Mouse (Mus musculus): ENCODE results near the gene Alox12. TPM values are rescaled to one million over a fixed set of nuclear protein-coding genes. Genes with fewer than 3 reads are reported as not detected.
A peak's percentile ranks its signal among the peaks of the same experiment; 100 is the strongest.

The Alox12 gene
- polyA plus RNA-seq, 1 experiment from 2014 or later: 14.8 TPM

- Histone ChIP-seq H3K4me3 (ENCODE audit: low read depth, low read length) (no peak overlapping the region; the same call in 1 of the 2 replicates), H3K27ac (ENCODE audit: low read length) (no peak overlapping the region), H3K4me2 (ENCODE audit: low read depth, low read length) (peak overlapping the region; percentile 51; the same call in 1 of the 2 replicates), H3K27me3 (ENCODE audit: control insufficient read depth, insufficient read depth, low read depth, low read length) (peaks cover 40% of the 10 kb centered on the region), H3K4me1 (ENCODE audit: control insufficient read depth, low read depth, low read length) (no peaks in the 10 kb centered on the region), H3K9me3 (replicated peaks; ENCODE audit: control insufficient read depth, low read length) (no peaks in the 10 kb centered on the region), H3K9ac (ENCODE audit: low read depth, low read length) (no peak overlapping the region), H3K36me3 (ENCODE audit: control insufficient read depth, insufficient read depth) (no peaks in the 10 kb centered on the region)
- ATAC-seq (ENCODE audit: low read depth): no peak
- WGBS (ENCODE audit: insufficient replicate concordance): 2% methylated on average over 18 of the region's 18 CpGs
Measured at GRCm38 (mm10) chr11:70254337-70254736, 816 bp downstream of the Alox12 start.

GRCm38 (mm10) chr11:70251853-70252252 is 3.3 kb downstream of the Alox12 start:
- Histone ChIP-seq H3K4me3 (ENCODE audit: low read depth, low read length) (no peak overlapping the region), H3K27ac (ENCODE audit: low read length) (no peak overlapping the region), H3K36me3 (ENCODE audit: control insufficient read depth, insufficient read depth) (no peaks in the 10 kb centered on the region), H3K27me3 (ENCODE audit: control insufficient read depth, insufficient read depth, low read depth, low read length) (peaks cover 40% of the 10 kb centered on the region), H3K9ac (ENCODE audit: low read depth, low read length) (no peak overlapping the region), H3K4me1 (ENCODE audit: control insufficient read depth, low read depth, low read length) (no peaks in the 10 kb centered on the region), H3K4me2 (ENCODE audit: low read depth, low read length) (no peak overlapping the region), H3K9me3 (replicated peaks; ENCODE audit: control insufficient read depth, low read length) (no peaks in the 10 kb centered on the region)
- WGBS (ENCODE audit: insufficient replicate concordance): 59% methylated on average over 8 of the region's 8 CpGs
- no peak for ATAC-seq (ENCODE audit: low read depth)

DNA sequence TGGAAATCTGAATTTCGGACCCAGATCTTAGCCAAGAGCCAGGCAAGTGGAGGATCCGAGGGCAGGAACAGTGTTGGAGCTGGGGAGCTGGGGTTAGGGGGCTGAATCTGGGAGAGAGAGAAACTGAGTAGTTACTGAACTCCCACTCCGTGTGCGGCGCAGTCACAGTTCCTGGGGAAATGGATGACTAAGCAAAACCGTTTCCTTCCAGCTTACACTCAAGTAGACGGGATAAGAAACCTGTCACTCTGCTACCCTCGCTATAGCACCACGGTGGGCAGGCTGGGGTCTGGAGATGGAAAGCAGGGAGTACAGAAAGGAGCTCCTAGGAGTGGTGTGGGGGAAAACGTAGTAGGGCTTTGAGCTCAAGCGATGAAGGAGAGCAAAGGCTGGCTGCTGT is 5.0 kb downstream of the Alox12 start:
- WGBS (ENCODE audit: insufficient replicate concordance): 23% methylated on average over 11 of the region's 11 CpGs
- H3K9me3 ChIP-seq (replicated peaks; ENCODE audit: control insufficient read depth, low read length): no peaks in the 10 kb centered on the region
- H3K4me1 ChIP-seq (ENCODE audit: control insufficient read depth, low read depth, low read length): no peaks in the 10 kb centered on the region

DNA sequence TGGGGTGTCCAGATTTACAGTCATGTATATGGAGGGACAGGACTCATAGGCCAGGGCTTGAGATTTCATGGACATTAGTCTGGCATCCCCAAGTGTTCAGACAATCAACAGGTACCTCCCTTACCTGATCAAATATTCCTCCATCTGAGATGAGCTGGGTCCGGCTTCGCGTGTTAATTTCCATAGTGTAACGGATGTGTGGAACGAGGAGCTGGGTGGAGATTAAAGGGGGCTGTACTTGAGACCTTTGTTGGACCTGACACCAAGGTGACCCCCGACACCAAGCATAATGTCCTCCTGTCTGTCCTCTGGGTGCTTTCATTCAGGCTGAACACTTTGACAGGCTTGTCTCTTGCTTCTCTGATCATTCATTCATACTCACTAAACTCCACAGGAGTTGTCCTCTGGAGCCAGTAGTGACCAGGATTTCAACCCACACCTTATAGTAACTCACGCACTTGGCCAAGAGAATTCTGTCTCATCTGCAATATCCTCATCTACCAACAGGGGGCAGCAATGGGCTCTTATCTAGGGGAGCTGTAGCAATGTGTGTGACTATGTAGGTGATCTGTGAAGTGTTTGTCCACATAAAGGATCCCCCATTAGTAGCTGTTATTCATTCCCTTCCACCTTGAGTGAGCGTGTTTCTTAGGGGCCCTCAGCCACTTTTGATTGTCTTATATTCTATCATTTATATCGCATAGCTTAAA is 7.9 kb downstream of the Alox12 start:
- Histone ChIP-seq H3K4me3 (ENCODE audit: low read depth, low read length) (no peak overlapping the region), H3K9me3 (replicated peaks; ENCODE audit: control insufficient read depth, low read length) (no peaks in the 10 kb centered on the region), H3K27me3 (ENCODE audit: control insufficient read depth, insufficient read depth, low read depth, low read length) (peaks cover 3% of the 10 kb centered on the region; the same call in 1 of the 2 replicates), H3K27ac (ENCODE audit: low read length) (no peak overlapping the region), H3K4me2 (ENCODE audit: low read depth, low read length) (no peak overlapping the region), H3K4me1 (ENCODE audit: control insufficient read depth, low read depth, low read length) (no peaks in the 10 kb centered on the region), H3K36me3 (ENCODE audit: control insufficient read depth, insufficient read depth) (no peaks in the 10 kb centered on the region), H3K9ac (ENCODE audit: low read depth, low read length) (no peak overlapping the region)
- ATAC-seq (ENCODE audit: low read depth): no peak
- 38% methylated on average over 9 of the region's 9 CpGs for WGBS (ENCODE audit: insufficient replicate concordance)

More for the DNA sequence above, 5.0 kb downstream of the Alox12 start:
- H3K9ac ChIP-seq (ENCODE audit: low read depth, low read length): no peak overlapping the region
- ATAC-seq (ENCODE audit: low read depth): no peak
- H3K4me3 ChIP-seq (ENCODE audit: low read depth, low read length): no peak overlapping the region
- no peaks in the 10 kb centered on the region for H3K36me3 ChIP-seq (ENCODE audit: control insufficient read depth, insufficient read depth)
- no peak overlapping the region for H3K27ac ChIP-seq (ENCODE audit: low read length)
- H3K4me2 ChIP-seq (ENCODE audit: low read depth, low read length): no peak overlapping the region
- peaks cover 32% of the 10 kb centered on the region for H3K27me3 ChIP-seq (ENCODE audit: control insufficient read depth, insufficient read depth, low read depth, low read length)

- H3K9me3 ChIP-seq (replicated peaks; ENCODE audit: control insufficient read depth, low read length): no peaks in the 10 kb centered on the region
- no peak overlapping the region for H3K9ac ChIP-seq (ENCODE audit: low read depth, low read length)
- no peaks in the 10 kb centered on the region for H3K36me3 ChIP-seq (ENCODE audit: control insufficient read depth, insufficient read depth)
- no peak overlapping the region for H3K4me3 ChIP-seq (ENCODE audit: low read depth, low read length)
- H3K27me3 ChIP-seq (ENCODE audit: control insufficient read depth, insufficient read depth, low read depth, low read length): no peaks in the 10 kb centered on the region
- no peak for ATAC-seq (ENCODE audit: low read depth)
- H3K27ac ChIP-seq (ENCODE audit: low read length): no peak overlapping the region
- WGBS (ENCODE audit: insufficient replicate concordance): 53% methylated on average over 11 of the region's 11 CpGs
- no peak overlapping the region for H3K4me2 ChIP-seq (ENCODE audit: low read depth, low read length)
- H3K4me1 ChIP-seq (ENCODE audit: control insufficient read depth, low read depth, low read length): peaks cover 10% of the 10 kb centered on the region
Measured at GRCm38 (mm10) chr11:70242591-70242990, 12.6 kb downstream of the Alox12 start.

DNA sequence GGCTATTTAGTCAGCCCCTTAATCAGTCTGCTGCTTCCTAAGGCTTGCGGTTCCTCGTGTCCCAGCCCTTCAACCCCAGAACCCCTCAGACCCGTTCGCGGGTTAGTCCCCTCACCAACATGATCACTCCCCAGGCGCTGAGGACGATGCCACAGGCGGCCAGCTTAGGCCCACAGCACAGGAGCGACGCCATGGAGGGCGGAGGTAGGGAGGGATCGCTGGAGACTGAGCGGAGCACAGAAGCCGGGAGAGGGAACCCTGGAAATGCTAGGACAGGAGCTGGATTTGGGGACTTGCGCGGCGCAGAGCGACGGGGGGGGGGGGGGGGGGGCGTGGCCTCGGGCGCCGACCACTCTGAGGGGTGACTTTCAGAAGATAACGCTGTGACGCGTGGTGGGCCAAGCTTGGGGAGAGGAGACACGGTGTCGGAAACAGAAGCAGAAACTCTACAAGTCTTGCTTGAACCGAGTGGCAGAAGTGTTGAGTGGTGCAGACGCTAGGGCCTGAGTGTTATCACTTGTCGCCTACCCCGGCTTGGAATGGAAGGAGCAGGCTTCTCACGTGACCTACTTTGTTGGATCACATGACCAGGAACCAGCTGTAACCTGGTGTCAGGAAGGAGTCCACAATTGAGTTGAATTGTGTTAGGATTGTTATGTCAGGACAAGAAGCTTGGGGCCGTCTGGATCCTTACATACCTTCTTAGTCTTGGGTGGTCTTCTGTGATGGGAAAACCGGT is 15.4 kb downstream of the Alox12 start, which contains the start of the genes Gm21988 and Rnasek:
Gene Gm21988 (minus strand): TSS at position 290 of the 739 bp plus-strand sequence.
Gene Rnasek (minus strand): TSS at position 302 of the 739 bp plus-strand sequence.
- peak; percentile 22 for ATAC-seq (ENCODE audit: low read depth)
- peak within 1 kb of the TSS; percentile 96 for H3K4me3 ChIP-seq (ENCODE audit: low read depth, low read length)
- under 1% methylated on average over 26 of the region's 35 CpGs for WGBS (ENCODE audit: insufficient replicate concordance)
- peak within 1 kb of the TSS; percentile 87 for H3K4me2 ChIP-seq (ENCODE audit: low read depth, low read length)
- H3K27ac ChIP-seq (ENCODE audit: low read length): peak within 1 kb of the TSS; percentile 95
- peak within 1 kb of the TSS; percentile 97 for H3K9ac ChIP-seq (ENCODE audit: low read depth, low read length)
- H3K4me1 ChIP-seq (ENCODE audit: control insufficient read depth, low read depth, low read length): peaks cover 31% of the 10 kb centered on the region
- no peaks in the 10 kb centered on the region for H3K27me3 ChIP-seq (ENCODE audit: control insufficient read depth, insufficient read depth, low read depth, low read length)
- H3K36me3 ChIP-seq (ENCODE audit: control insufficient read depth, insufficient read depth): no peaks in the 10 kb centered on the region
- H3K9me3 ChIP-seq (replicated peaks; ENCODE audit: control insufficient read depth, low read length): no peaks in the 10 kb centered on the region

GRCm38 (mm10) chr11:70238591-70239440 is 16.3 kb downstream of the Alox12 start:
- peak overlapping the region; percentile 95 for H3K27ac ChIP-seq (ENCODE audit: low read length)
- 8% methylated on average over 23 of the region's 23 CpGs for WGBS (ENCODE audit: insufficient replicate concordance)
- H3K36me3 ChIP-seq (ENCODE audit: control insufficient read depth, insufficient read depth): no peaks in the 10 kb centered on the region
- peak overlapping the region; percentile 97 for H3K9ac ChIP-seq (ENCODE audit: low read depth, low read length)
- peaks cover 34% of the 10 kb centered on the region for H3K4me1 ChIP-seq (ENCODE audit: control insufficient read depth, low read depth, low read length)
- H3K9me3 ChIP-seq (replicated peaks; ENCODE audit: control insufficient read depth, low read length): no peaks in the 10 kb centered on the region
- peak overlapping the region; percentile 87 for H3K4me2 ChIP-seq (ENCODE audit: low read depth, low read length)
- no peaks in the 10 kb centered on the region for H3K27me3 ChIP-seq (ENCODE audit: control insufficient read depth, insufficient read depth, low read depth, low read length)
- peak overlapping the region; percentile 96 for H3K4me3 ChIP-seq (ENCODE audit: low read depth, low read length)
- no peak for ATAC-seq (ENCODE audit: low read depth)

- peak within 1 kb of the TSS; percentile 87 for H3K4me2 ChIP-seq (ENCODE audit: low read depth, low read length)
- ATAC-seq (ENCODE audit: low read depth): peak; percentile 92
- no peaks in the 10 kb centered on the region for H3K9me3 ChIP-seq (replicated peaks; ENCODE audit: control insufficient read depth, low read length)
- WGBS (ENCODE audit: insufficient replicate concordance): under 1% methylated on average over 67 of the region's 70 CpGs
- H3K4me1 ChIP-seq (ENCODE audit: control insufficient read depth, low read depth, low read length): peaks cover 34% of the 10 kb centered on the region
- peak within 1 kb of the TSS; percentile 96 for H3K4me3 ChIP-seq (ENCODE audit: low read depth, low read length)
- H3K27ac ChIP-seq (ENCODE audit: low read length): peak within 1 kb of the TSS; percentile 95
- H3K9ac ChIP-seq (ENCODE audit: low read depth, low read length): peak within 1 kb of the TSS; percentile 97
- no peaks in the 10 kb centered on the region for H3K36me3 ChIP-seq (ENCODE audit: control insufficient read depth, insufficient read depth)
- H3K27me3 ChIP-seq (ENCODE audit: control insufficient read depth, insufficient read depth, low read depth, low read length): no peaks in the 10 kb centered on the region
Measured at GRCm38 (mm10) chr11:70237457-70238167, 17.5 kb downstream of the Alox12 start, which contains the start of gene 0610010K14Rik. TSS of gene 0610010K14Rik (minus strand) at chr11:70237914.

Data from liver, embryonic 16.5 days (tissue).